Mouse (Mus musculus): ENCODE data around the gene Gm45194.

DNA sequence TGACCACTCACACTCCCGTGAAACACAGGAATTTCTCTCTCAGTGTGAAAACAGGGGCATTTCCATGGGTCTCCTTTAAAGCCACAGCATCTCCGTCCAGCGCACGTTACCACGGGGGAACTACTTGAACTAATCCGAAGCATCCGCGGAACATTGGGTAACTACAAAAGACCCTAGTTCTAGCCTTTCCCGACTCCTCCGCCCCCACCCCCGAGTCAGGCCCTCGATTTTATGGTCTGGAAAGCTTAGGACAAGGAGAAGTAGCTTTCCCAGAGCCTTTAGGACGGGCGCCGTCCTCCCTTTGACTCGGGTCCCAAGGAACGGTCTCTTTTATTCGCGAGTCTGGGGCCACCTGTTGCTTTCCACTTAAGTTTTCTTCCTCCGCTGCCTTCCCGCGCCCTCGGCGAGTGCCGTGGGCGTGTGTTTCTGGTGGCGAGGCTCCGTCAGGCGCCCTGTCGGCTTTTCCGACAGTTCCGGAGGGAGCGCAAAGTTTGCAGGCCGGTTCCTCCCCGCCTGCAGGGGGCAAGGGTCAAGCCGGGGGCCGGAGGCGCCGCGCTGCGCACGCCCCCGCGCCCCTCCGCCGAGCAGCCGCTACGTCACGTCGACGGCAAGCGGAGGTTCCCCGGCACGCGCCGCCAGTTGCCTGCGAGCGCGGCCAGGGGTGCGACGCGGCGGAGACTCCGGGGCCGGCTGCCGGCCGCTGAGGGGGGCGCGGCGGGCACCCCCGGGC, 3.3 kb downstream of the Gm45194 start:
- TF ChIP-seq POLR2A (IDR thresholded peaks at IDR 0.05; ENCODE audit: low read depth, low read length) (no peak), CTCF (IDR thresholded peaks at IDR 0.05; ENCODE audit: extremely low read depth, insufficient read length, insufficient replicate concordance, low read depth, low read length) (no peak)
